Mouse (Mus musculus): Measurements from ENCODE around the gene Lgals2.

DNA sequence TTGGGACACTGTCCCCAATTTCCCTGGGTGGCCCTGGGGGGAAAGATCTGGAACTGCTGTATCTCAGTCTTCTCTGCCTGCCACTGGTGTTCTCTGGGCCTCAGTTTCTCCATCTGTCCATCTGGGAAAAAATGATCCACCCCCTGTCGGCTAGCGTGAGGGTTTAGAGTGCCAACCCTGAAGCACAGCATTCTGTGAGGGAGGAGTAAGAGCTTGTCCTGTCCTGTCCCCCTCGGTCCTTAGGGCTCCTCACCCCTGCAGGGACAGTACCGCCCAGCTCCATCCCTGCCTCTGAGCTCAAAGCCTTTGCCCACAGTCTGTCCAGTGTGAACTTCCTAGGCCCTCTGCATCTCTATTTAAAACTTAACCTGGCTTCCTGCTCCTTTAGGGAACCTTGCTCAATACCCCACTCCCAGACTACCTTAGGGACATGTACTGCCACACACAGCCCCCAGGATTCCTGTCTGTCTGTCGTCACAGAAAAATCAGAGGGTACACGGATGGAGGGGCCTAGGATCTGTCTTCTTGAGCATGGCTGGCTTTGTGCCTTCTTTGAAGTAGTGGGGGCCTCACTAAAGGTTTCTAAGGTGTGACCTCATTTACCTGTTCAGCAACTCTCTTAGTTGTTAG, 14.1 kb downstream of the Lgals2 start:
- TF ChIP-seq CTCF (conservative IDR thresholded peaks at IDR 0.05; ENCODE audit: low read length): no peak
- TF ChIP-seq POU5F1 (IDR thresholded peaks at IDR 0.05; ENCODE audit: borderline replicate concordance, low read length): no peak
